Mouse (Mus musculus) retina, adult 2 months (tissue): ENCODE measurements around the gene Dao.
A peak's percentile ranks its signal among the peaks of the same experiment; 100 is the strongest.

Source experiments
- DNase-seq: peaks from one replicate; pipeline ENCODE4 v3.0.0-alpha.2; 2012; ENCODE audit warnings: low read depth, low spot score

Dao gene

DNA sequence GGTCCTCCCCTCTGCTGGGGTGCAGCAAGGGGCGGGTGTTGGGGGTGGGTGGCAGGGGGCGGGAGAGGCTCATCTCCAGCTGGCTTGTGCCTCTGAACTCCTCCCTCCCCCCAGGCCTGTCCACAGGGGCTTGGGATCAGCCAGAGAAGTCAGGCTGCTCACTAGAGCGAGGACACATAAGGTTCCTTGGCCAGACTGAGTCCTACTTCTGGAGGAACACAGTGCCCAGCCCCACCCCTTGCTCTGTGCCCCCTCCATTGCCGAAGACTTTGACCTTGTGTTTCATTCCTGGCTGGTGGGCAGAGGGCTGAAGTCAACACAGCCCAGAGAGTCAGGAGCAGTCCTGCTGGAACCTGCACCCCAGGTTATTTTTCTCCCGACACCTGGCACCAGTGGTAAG lies at the start of gene Dao:
Gene Dao, plus strand, starts transcription at position 162 of the 400 bp plus-strand sequence.
- no peak for DNase-seq

DNA sequence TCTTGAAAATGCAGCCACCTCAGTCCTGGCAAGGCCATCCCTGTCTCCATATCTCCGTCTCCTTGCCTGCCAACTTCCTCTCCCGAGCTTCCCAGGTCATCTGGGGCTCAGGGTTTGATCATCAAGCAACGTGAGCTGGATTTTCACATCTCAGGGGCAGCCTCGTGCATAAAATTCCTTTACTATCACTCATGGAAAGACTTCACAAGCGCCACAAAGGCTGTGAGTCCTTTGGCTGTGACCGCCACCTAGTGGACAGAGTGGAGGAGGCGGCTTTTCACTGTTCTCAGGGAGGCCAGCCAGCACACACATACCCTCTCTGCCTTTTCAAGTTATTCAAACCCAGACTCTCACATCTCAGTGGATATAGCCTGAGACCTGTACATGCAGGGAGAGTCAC lies 49.1 kb upstream of the Dao start:
- DNase-seq, result peak; percentile 60

DNA sequence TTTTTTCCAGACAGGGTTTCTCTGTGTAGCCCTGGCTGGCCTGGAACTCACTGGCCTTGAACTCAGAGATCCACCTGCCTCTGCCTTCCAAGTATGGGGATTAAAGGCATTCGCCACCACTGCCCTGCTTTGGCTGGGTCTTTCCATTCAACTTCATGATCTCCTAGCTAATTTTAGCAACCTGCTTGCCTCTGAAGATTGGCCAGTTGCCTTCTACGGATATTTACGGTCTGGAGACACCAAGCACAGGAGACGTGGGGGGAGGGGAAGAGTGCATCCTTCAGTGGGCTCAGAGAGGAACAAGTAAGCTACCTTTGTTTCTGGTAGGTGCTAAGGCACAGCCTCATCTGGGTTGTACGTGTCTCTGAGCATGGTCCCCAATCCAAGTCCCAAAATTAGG lies 48.2 kb upstream of the Dao start:
- no peak for DNase-seq

DNA sequence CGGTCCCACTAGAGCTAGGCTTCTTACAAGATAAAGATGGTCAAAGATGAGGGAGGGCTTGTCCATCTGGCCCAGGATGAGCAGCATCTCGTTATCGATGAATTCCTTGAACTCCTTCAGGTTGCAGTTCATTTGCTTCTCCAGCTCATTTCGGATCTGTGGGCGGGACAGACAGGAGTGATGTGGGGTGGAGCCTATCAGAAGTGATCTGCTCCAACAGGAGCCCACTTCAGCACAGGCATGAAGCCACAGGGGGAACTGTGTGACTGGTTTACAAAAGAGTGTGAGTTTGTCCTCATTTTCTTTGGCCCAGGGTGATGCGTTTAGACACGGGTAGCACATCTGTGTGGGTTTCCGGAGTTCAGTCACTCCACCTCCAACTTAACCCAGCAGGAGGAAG lies 47.8 kb upstream of the Dao start:
- no peak for DNase-seq

DNA sequence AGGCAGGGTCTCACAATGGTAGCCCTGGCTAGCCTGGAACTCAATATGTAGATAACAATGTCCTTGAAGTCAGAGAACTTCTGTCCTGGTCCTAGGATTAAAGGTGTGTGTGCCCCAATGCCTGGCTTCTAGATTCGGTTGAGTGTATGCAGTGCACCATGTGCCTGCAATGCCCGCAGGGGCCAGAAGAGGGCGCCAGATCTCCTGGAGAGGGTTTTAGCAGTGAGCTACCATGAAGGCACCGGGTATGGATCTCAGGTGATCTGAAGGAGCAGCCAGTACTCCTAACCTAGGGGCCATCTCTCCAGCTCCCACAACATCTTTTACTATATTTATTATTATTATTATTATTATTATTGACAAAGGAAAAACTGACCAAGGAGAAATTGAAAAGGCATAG lies 47.0 kb upstream of the Dao start:
- peak; percentile 60 for DNase-seq

DNA sequence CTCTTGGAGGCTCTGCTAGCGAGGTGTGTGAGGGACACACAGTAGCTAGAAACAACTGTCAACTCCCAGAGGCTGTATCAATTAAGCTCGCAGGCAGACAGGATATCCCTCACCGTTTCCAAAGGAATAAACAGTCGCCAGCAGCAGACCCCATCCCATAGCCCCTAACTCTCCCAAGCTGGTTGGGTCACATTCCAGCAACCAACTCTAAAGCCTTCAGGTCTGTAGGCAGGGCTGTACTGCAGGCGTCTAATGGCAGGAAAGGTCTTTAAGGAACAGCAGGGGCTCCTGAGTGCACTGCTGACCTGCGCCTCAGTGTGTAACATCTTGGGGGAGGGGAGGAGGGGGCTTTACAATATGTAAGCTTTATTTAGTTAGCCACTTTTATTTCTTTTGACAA lies 44.5 kb upstream of the Dao start:
- DNase-seq, result no peak

DNA sequence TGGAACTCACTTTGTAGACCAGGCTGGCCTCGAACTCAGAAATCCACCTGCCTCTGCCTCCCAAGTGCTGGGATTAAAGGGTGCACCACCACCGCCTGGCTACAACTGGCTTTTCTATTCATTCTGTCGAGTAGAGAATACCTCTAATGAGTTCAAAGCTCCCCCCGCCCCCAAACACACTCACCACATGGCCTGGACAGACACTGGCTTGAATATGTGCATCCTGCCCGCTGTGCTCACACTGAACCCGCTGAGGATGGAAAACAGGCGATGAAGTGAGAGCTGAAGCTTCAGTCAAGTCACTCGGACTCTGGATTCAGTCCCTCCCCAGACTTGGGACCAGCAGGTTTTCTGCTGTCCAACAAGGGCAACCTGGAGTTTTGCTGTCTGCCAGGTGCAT lies 43.1 kb upstream of the Dao start:
- DNase-seq, result no peak

DNA sequence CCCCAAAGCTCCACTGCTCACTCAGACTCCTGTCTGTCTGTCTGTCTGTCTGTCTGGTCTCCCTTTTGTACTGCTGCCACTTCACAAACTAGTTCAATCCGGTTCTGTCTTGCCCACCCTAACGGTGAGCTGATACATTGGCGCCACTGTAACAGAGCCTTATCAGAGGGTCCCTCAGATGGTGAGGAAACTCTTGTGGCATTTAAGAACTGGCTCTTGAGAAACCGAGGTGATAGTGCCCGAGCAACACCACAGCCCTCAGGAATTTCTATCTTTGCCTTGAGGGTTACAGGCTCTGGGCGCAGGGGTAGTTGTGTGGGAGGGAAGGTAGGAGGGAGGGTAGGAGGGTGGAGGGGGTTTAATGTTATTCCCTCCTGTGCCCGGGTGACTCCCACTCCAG lies 41.7 kb upstream of the Dao start:
- no peak for DNase-seq

DNA sequence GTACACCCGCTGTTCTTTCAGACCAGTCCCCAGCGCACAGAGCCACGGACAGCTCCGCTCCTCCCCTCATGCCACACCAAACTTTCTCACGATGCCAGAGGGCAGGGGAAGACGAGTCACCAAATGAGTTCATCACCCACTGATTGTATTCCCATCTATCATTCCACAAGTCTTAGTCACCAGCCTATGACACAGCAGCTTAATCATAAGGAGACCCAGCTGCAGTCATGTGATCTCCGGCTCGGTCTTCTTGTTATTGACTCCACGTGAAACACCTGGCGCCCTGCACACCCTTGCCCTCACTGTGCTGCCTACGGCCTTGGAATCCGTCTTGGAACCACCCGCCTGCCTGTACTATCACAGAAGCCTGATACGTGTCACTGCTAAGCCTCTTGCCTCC lies 38.5 kb upstream of the Dao start:
- no peak for DNase-seq

DNA sequence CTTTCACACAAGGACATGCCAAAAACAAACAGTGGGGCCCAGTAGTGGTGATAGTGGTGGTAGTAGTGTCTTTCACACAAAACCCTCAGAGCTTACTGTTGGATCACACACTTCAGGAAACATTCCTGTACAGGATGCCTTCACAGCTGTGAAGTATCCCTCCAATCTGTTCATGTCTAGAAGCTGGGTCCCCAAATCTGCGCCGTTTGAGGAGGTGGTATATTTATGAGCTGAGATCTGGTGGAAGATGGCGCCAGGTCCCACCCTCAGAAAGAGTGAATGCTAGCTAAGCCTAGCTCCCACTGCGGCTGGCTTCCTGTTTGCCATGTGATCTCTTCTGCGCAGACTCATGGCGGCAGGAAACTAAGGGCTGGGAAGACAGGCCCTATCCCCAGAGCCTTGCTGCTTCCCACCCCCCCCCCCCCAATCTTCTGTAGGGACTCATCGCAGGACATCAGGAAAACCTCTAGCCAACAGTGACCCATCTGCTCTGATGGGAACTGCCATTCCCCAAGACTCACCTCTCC lies 37.8 kb upstream of the Dao start:
- no peak for DNase-seq

DNA sequence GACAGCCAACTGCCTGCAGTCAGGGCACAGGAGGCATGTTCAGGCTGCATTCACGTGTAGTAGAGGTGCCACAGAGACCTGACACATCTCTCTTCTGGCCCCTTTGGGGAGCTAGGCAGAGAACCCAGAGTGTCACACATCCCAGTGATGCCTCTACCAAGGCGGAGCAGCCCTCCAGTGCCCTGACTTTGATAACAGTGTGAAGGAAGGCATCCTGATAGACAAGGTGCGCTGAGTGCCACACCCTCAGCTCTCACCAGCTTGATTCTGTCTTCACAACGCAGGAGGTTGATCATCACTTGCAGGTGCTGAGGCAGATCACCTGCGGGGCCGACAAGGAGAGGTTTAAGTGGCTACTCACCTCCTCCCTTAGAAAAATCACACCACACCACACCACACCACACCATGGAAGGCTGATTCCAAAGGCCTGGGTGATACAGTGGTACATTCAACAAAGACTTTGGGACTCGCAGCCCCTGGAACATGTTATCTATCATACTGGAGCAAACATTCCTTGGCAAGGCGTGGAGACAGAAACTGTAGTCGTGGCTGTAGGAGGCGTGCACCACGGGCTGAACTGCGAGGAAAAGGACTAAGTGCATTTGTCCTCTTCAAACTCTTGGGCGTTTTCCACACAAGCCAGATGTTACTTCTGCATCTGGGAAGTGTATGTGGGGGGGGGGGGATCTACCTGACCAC lies 36.9 kb upstream of the Dao start:
- DNase-seq, result no peak

DNA sequence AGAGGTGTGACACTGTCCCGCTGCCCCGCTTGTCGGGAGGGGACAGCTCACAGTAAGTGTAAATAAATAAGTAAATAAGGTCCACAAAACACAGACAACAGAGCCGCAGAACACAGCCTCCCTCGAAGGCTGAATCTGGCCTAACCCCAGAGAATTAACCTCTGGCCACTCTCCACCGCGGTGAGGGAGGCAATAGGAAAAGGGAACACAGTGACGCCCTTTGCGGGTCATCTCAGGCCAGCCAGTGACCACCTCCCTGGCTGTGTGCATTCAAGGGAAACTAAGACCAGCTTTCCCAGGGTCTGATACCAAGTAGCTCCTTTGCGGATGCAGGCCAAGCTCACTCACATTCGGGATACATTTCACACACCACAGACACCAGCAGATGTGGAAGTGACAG lies 35.1 kb upstream of the Dao start:
- no peak for DNase-seq

DNA sequence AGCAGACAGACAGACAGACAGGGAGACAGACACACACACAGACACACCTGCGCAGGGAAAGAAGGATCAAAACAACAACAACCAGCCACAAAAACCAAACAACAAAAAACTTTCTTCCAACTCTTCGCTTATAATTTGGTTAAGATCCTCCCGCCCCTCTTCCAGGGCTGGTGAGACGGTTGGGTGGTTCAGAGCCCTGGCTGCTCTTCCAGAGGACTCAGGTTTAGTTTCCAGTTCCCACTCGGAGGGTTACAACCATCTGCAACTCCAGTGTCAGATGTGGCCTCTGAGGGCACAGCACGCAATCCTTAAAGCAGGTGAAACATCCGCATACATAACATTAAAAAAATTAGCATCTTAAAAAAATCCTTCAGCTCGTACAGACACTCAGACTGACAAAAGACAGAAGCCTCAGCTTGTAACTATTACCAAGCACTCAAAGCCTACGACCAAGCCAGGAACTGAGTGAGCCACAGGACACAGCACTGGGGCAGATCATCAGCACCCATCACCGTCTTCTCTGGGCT lies 32.0 kb upstream of the Dao start:
- DNase-seq, result no peak

DNA sequence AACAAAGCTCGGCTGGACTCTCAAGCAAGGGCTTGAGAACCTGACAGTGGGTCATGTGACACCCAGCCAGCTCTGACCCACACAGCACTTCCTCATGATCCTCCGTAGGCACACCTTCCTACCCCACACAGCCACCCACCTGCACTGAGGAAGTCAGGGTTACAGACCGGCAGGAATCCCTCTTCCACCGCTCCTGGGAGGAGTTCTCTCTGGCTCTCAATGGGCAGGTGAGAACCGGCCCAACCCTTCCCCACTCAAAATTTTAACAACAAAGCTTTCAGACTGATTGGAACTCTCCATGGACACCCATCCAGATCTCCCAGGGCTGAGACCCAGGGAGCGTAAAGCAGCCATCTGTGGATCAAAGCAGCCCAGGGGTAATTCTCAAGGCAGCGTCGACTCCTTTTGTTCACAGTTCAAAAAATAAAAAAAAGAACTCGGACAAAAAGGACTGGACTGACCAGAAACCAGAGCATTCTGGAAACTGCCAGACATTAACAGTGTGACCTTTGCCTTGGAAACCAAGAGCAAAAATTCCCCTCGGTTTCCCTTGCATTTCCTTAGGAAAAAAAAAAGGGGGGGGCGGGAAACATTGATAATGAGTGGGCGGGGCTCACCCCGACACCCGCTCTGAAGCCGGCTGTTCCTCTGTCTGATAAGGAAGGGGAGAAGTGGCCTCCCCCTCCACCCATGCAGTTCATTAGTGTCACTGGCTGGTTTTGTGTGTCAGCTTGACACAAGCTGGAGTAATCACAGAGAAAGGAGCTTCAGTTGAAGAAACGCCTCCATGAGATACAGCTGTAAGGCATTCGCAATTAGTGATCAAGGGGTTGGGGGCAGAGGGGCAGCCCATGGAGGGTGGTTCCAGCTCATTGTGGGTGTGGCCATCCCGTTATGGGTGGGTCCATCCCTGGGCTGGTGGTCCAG lies 30.7 kb upstream of the Dao start:
- DNase-seq, result no peak

DNA sequence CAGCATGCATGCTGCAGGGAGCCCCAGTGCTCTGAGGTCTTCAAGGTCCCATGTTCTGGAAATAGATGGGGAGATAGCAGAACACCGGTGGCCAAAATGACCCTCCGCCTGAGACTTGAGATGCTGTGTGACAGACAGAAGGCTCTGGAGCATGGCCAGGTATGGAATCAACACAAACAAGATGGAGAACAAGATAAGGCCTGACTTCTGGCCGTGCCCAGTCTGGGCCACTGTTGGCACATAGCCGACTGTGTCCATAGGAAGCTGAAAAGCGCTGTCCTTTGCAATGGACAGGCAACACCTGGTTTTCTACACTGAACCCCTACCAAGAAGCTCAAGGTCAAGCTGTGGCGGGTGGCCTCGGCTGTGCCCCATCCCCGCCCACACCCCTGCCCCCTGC lies 29.7 kb upstream of the Dao start:
- DNase-seq, result no peak

DNA sequence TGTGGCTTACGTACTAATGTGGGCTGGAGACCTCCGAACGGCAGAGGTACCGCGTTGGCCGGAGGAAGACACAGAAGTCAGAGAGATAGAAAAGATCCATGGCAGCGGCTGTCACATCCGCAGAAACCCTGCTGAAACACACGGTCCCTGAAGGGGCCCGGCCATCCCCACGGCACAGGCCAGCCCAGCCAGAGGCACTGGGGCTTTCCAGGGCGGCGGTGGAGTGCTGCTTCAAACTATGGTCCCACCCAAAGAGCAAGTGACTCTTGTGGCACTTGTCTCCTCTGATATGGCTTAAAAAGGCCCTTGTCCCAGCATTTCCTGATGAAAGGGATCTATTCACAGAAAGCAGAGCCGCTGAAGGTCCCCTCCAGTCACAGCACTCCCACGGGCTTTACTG lies 28.9 kb upstream of the Dao start:
- no peak for DNase-seq

DNA sequence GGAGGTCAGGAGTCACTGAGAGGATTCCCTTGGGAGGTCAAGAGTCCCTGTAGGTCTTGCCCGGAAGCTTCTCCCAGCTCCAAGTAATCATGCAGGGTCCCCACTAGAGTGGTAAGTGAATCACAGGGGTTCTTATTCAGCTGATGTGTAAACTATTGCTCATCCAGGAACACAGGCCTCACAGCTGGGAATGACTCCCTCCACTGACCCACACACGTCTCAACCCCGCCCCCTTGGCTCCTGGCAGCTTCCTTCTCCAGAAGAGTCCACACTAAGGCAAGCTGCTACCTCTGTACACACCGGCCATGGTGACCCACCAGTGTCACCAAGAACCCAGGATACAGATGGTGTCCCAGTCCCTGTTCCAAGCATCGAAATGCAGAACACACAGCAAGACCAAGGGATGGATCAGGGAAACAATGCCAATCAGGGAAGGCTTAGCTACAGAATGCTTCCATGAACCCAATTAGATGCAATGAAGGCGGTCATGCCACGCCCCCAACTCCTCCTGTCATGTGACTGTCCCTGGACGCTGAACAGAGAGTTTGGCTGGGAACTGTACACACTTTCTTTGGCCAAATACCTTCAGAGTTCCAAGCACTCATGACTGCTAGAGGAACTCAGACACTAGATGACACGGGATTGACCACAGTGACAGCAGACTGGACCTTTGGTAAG lies 27.8 kb upstream of the Dao start:
- no peak for DNase-seq

DNA sequence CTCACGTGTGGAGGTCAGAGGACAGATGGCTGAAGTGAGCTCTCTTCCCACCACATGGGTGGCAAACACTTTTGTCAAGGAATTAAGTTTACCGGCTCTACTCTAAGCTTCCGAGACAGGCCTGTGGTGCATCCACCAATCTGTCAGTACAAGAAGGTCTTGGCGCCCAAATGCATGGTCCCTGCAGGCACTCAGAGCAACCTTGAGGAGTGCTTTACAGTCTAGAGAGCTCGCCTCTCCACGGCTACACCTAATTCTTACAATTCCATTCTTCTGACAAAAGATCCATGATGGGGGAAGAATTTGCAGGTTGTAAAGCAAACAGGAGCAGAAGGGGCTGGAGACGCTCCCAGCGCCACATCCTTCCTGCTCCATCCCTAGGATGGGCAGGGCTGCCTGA lies 26.9 kb upstream of the Dao start:
- DNase-seq, result no peak

DNA sequence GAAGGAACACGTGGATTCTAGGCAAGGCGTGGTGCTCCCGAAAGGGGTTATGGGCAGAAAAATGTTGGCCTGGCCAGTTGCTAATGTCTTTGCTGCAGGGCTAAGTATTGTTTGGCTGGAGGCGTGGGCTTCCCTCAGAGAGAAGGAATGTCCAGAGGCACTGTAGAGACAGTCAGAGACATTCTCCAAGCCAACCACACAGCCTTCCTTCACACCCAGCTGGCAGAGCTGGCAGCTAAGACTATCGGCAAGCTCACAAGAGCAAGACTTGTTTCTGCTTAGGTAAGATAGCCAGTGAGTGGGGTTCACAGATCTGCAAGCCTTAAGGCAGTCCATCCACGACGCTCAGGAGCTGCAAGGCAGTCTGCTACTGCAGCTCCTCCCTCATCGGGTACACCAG lies 26.2 kb upstream of the Dao start:
- no peak for DNase-seq

DNA sequence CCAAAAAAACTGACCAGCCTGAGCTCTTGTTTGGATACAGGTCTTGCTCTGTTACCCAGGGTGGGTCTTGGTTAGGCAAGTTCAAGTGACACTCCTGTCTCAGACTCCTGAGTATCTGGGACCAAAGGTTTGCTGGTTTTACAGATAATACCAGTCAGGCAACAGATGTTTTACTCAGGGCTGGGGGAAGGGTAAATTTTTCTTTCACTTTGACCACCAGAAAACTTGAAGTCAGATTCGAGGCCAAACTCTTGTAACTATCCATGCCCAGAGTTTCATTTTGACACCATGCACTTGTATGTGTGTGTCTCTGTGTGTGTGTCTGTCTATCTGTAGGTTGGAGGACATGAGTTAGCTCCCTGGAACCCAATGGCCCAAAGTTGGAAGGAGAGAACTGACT lies 23.0 kb upstream of the Dao start:
- DNase-seq, result no peak

DNA sequence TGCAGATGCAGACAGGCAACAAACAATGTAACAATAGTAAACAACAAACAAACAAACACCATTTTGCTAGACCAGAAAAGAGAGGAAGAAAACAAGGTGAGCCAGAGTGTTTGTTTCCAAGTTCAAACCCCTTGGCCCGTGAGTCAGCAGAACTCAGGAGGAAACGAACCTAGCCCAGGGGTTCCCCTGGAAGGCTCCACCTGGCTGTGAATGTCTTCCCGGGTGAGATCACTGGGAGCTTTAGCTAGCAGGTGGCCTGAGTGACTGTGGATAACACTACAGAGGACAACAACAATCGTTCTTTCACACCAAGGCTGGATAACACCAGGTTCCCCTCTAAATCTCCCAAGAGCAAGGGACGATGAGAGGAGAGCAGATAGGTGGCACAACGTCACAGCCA lies 22.3 kb upstream of the Dao start:
- no peak for DNase-seq

DNA sequence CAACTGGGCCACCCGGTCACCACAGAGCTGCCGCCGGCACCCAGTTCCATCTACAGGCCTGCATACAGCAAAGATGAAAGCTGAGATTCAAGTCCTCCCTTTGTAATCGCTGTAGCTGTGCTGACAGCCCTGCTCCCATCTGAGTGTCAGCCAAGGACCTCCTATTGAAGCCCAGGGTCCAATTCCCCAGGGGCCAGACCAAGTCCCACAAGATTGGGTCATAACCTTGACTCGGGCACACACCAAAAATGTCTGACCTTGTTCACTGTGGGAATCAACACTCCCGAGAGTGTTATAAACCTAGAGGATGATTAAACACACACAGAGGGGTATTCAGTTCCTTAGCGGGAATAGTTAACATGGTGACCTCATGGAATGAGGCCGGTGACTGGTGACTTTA lies 21.7 kb upstream of the Dao start:
- no peak for DNase-seq
